Mouse (Mus musculus): Measurements from ENCODE around the gene Veph1. TPM values are rescaled to one million over a fixed set of nuclear protein-coding genes. Genes with fewer than 3 reads are reported as not detected.

The Veph1 gene
- polyA plus RNA-seq, 1 experiment from 2014 or later, result 1.7 TPM

GRCm38 (mm10) chr3:66091746-66092145 is 204.9 kb downstream of the Veph1 start:
- Histone ChIP-seq H3K27ac (replicated peaks) (no peak overlapping the region), H3K27me3 (no peaks in the 10 kb centered on the region), H3K36me3 (no peaks in the 10 kb centered on the region), H3K4me3 (replicated peaks) (no peak overlapping the region), H3K4me2 (replicated peaks) (no peak overlapping the region), H3K4me1 (no peaks in the 10 kb centered on the region), H3K9me3 (replicated peaks) (0 out of 2 replicates have a peak, but pooled peaks cover 1% of the 10 kb centered on the region), H3K9ac (no peak overlapping the region)
- WGBS, result 31% methylated on average over 2 of the region's 2 CpGs
- no peak for ATAC-seq (ENCODE audit: insufficient number of reproducible peaks, low FRiP score, low TSS enrichment, low read depth)

- Histone ChIP-seq H3K9me3 (replicated peaks) (0 out of 2 replicates have a peak, but pooled peaks cover 4% of the 10 kb centered on the region), H3K27me3 (no peaks in the 10 kb centered on the region), H3K9ac (no peak overlapping the region), H3K4me2 (replicated peaks) (no peak overlapping the region), H3K27ac (replicated peaks) (no peak overlapping the region), H3K4me3 (replicated peaks) (no peak overlapping the region), H3K4me1 (no peaks in the 10 kb centered on the region), H3K36me3 (no peaks in the 10 kb centered on the region)
- no peak for ATAC-seq (ENCODE audit: insufficient number of reproducible peaks, low FRiP score, low TSS enrichment, low read depth)
- 68% methylated on average over 7 of the region's 7 CpGs for WGBS
These were observed 209.0 kb downstream of the Veph1 start for GRCm38 (mm10) chr3:66087608-66088007.

- no peak overlapping the region for H3K4me2 ChIP-seq (replicated peaks)
- H3K27me3 ChIP-seq, result no peaks in the 10 kb centered on the region
- no peak overlapping the region for H3K27ac ChIP-seq (replicated peaks)
- H3K9me3 ChIP-seq (replicated peaks), result 0 out of 2 replicates have a peak, but pooled peaks cover 4% of the 10 kb centered on the region
- no peaks in the 10 kb centered on the region for H3K4me1 ChIP-seq
- ATAC-seq (ENCODE audit: insufficient number of reproducible peaks, low FRiP score, low TSS enrichment, low read depth), result no peak
- no peak overlapping the region for H3K9ac ChIP-seq
- 84% methylated on average over 3 of the region's 3 CpGs for WGBS
- H3K4me3 ChIP-seq (replicated peaks), result no peak overlapping the region
- H3K36me3 ChIP-seq, result no peaks in the 10 kb centered on the region
These were observed 212.8 kb downstream of the Veph1 start for GRCm38 (mm10) chr3:66083856-66084255.

- Histone ChIP-seq H3K9me3 (replicated peaks) (0 out of 2 replicates have a peak, but pooled peaks cover 4% of the 10 kb centered on the region), H3K36me3 (no peaks in the 10 kb centered on the region), H3K4me3 (replicated peaks) (no peak overlapping the region), H3K27me3 (no peaks in the 10 kb centered on the region), H3K27ac (replicated peaks) (no peak overlapping the region), H3K9ac (no peak overlapping the region), H3K4me1 (no peaks in the 10 kb centered on the region), H3K4me2 (replicated peaks) (no peak overlapping the region)
- WGBS, result 49% methylated on average over 5 of the region's 5 CpGs
- ATAC-seq (ENCODE audit: insufficient number of reproducible peaks, low FRiP score, low TSS enrichment, low read depth), result no peak
These were observed 213.2 kb downstream of the Veph1 start for GRCm38 (mm10) chr3:66083407-66083806.

- no peak overlapping the region for H3K9ac ChIP-seq
- no peak for ATAC-seq (ENCODE audit: insufficient number of reproducible peaks, low FRiP score, low TSS enrichment, low read depth)
- WGBS, result 55% methylated on average over 4 of the region's 4 CpGs
- no peaks in the 10 kb centered on the region for H3K4me1 ChIP-seq
- no peak overlapping the region for H3K4me3 ChIP-seq (replicated peaks)
- 0 out of 2 replicates have a peak, but pooled peaks cover 4% of the 10 kb centered on the region for H3K9me3 ChIP-seq (replicated peaks)
- no peak overlapping the region for H3K4me2 ChIP-seq (replicated peaks)
- H3K27ac ChIP-seq (replicated peaks), result no peak overlapping the region
- no peaks in the 10 kb centered on the region for H3K36me3 ChIP-seq
- H3K27me3 ChIP-seq, result no peaks in the 10 kb centered on the region
These were observed 213.7 kb downstream of the Veph1 start for GRCm38 (mm10) chr3:66082975-66083374.

- Histone ChIP-seq H3K4me3 (replicated peaks) (no peak overlapping the region), H3K27me3 (no peaks in the 10 kb centered on the region), H3K4me2 (replicated peaks) (no peak overlapping the region), H3K4me1 (no peaks in the 10 kb centered on the region), H3K36me3 (no peaks in the 10 kb centered on the region), H3K27ac (replicated peaks) (no peak overlapping the region), H3K9me3 (replicated peaks) (no peaks in the 10 kb centered on the region), H3K9ac (no peak overlapping the region)
- WGBS, result 35% methylated on average over 3 of the region's 3 CpGs
- ATAC-seq (ENCODE audit: insufficient number of reproducible peaks, low FRiP score, low TSS enrichment, low read depth), result no peak
These were observed 215.3 kb downstream of the Veph1 start for GRCm38 (mm10) chr3:66081363-66081736.

- Histone ChIP-seq H3K4me2 (replicated peaks) (no peak overlapping the region), H3K9ac (no peak overlapping the region), H3K27ac (replicated peaks) (no peak overlapping the region), H3K4me3 (replicated peaks) (no peak overlapping the region), H3K27me3 (no peaks in the 10 kb centered on the region), H3K36me3 (no peaks in the 10 kb centered on the region), H3K4me1 (no peaks in the 10 kb centered on the region), H3K9me3 (replicated peaks) (no peaks in the 10 kb centered on the region)
- ATAC-seq (ENCODE audit: insufficient number of reproducible peaks, low FRiP score, low TSS enrichment, low read depth), result no peak
- WGBS, result 55% methylated on average over 4 of the region's 4 CpGs
These were observed 215.8 kb downstream of the Veph1 start for GRCm38 (mm10) chr3:66080631-66081362.

GRCm38 (mm10) chr3:66079886-66080285 is 216.8 kb downstream of the Veph1 start:
- H3K36me3 ChIP-seq, result no peaks in the 10 kb centered on the region
- H3K27me3 ChIP-seq, result no peaks in the 10 kb centered on the region
- no peak for ATAC-seq (ENCODE audit: insufficient number of reproducible peaks, low FRiP score, low TSS enrichment, low read depth)
- H3K27ac ChIP-seq (replicated peaks), result no peak overlapping the region
- H3K4me3 ChIP-seq (replicated peaks), result no peak overlapping the region
- no peaks in the 10 kb centered on the region for H3K4me1 ChIP-seq
- H3K4me2 ChIP-seq (replicated peaks), result no peak overlapping the region
- H3K9me3 ChIP-seq (replicated peaks), result no peaks in the 10 kb centered on the region
- H3K9ac ChIP-seq, result no peak overlapping the region
- WGBS, result 83% methylated on average over 4 of the region's 4 CpGs

GRCm38 (mm10) chr3:66078898-66079537 is 217.6 kb downstream of the Veph1 start:
- Histone ChIP-seq H3K9me3 (replicated peaks) (no peaks in the 10 kb centered on the region), H3K4me1 (no peaks in the 10 kb centered on the region), H3K27me3 (no peaks in the 10 kb centered on the region), H3K9ac (no peak overlapping the region), H3K4me2 (replicated peaks) (no peak overlapping the region), H3K4me3 (replicated peaks) (no peak overlapping the region), H3K36me3 (no peaks in the 10 kb centered on the region), H3K27ac (replicated peaks) (no peak overlapping the region)
- no peak for ATAC-seq (ENCODE audit: insufficient number of reproducible peaks, low FRiP score, low TSS enrichment, low read depth)
- WGBS, result 76% methylated on average over 6 of the region's 6 CpGs

GRCm38 (mm10) chr3:66078026-66078721 is 218.5 kb downstream of the Veph1 start:
- Histone ChIP-seq H3K27ac (replicated peaks) (no peak overlapping the region), H3K4me1 (no peaks in the 10 kb centered on the region), H3K9me3 (replicated peaks) (no peaks in the 10 kb centered on the region), H3K4me2 (replicated peaks) (no peak overlapping the region), H3K4me3 (replicated peaks) (no peak overlapping the region), H3K36me3 (no peaks in the 10 kb centered on the region), H3K27me3 (no peaks in the 10 kb centered on the region), H3K9ac (no peak overlapping the region)
- 84% methylated on average over 23 of the region's 23 CpGs for WGBS
- ATAC-seq (ENCODE audit: insufficient number of reproducible peaks, low FRiP score, low TSS enrichment, low read depth), result no peak

GRCm38 (mm10) chr3:66070274-66070673 is 226.4 kb downstream of the Veph1 start:
- Histone ChIP-seq H3K9me3 (replicated peaks) (no peaks in the 10 kb centered on the region), H3K9ac (no peak overlapping the region), H3K4me1 (no peaks in the 10 kb centered on the region), H3K4me2 (replicated peaks) (no peak overlapping the region), H3K27me3 (no peaks in the 10 kb centered on the region), H3K27ac (replicated peaks) (no peak overlapping the region), H3K4me3 (replicated peaks) (no peak overlapping the region), H3K36me3 (no peaks in the 10 kb centered on the region)
- no peak for ATAC-seq (ENCODE audit: insufficient number of reproducible peaks, low FRiP score, low TSS enrichment, low read depth)
- 94% methylated on average over 1 of the region's 1 CpGs for WGBS
